Comparison of ENCODE assay signal across 7 mouse cellular contexts in the genomic region with DNA sequence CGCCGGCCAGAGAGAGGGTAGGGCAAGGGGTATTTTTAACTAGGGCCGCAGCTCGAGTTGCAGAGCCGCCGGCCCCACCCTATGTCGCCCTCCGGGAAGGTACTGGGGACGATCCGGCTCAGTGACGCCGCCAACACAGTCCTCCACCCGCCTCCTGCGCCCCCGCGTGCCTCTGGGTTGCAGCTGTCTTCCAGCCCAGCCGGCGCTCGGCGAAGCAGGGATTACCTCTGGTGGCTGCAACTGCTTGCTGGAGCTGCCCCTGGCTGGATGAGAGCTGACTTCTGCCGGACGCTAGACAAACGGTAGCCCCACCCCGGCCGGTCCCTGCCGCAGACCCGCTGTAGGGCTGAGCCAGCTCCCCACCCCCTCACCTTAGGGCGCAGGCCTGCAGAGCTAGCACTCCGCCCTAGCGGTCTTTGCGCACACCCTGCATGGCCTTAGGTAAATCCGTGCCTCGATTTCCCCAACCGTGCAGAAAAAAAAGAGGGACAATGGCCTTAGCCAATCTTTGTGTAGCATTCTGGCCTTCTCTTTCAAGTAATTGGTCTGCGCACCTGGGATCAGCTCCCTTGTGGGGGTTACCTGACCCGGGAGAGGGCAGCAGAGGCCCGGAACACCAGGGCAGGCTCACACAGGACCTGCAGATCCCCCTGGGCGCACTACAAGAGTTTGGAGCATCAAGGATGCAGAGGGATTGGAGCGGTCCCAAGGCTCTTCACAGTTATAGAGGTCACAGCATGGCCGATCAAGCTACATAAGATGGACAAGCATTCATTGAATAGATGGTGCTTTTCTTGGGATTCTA. TPM values are rescaled to one million over a fixed set of nuclear protein-coding genes. Genes with fewer than 3 reads are reported as not detected.
A peak's percentile ranks its signal among the peaks of the same experiment; 100 is the strongest.
DNase-seq lines count a peak whose midpoint lies in the region; ATAC-seq and TF ChIP-seq lines count a peak whose summit lies in the region.

A gene (minus strand): TSS at position 387 of the 805 bp plus-strand sequence.

- WGBS in embryonic facial prominence, embryonic 10.5 days, result 2% methylated on average over 40 of the region's 40 CpGs
- WGBS in intestine, postnatal 0 days, result 5% methylated on average over 40 of the region's 40 CpGs
- WGBS in limb, embryonic 10.5 days, result 3% methylated on average over 40 of the region's 40 CpGs
- 3% methylated on average over 40 of the region's 40 CpGs for WGBS in midbrain, embryonic 12.5 days
- 3% methylated on average over 40 of the region's 40 CpGs for WGBS in small intestine, adult 2 months

- no peaks in the 10 kb centered on the region for H3K9me3 ChIP-seq in embryonic facial prominence, embryonic 10.5 days
- H3K9me3 ChIP-seq in intestine, postnatal 0 days (ENCODE audit: control insufficient read depth), result no peaks in the 10 kb centered on the region
- no peaks in the 10 kb centered on the region for H3K9me3 ChIP-seq in limb, embryonic 10.5 days (replicated peaks)
- H3K9me3 ChIP-seq in midbrain, embryonic 12.5 days, result no peaks in the 10 kb centered on the region

- no peak for TF ChIP-seq POLR2A in small intestine, adult 2 months (IDR thresholded peaks at IDR 0.05; ENCODE audit: low read depth, low read length)

- peak within 1 kb of the TSS; percentile 89 for H3K4me2 ChIP-seq in intestine, postnatal 0 days (replicated peaks; ENCODE audit: low read depth)
- peak within 1 kb of the TSS; percentile 70 for H3K4me2 ChIP-seq in midbrain, embryonic 12.5 days (replicated peaks)

- peak within 1 kb of the TSS; percentile 65 for H3K9ac ChIP-seq in intestine, postnatal 0 days (ENCODE audit: low read depth, low read length)
- H3K9ac ChIP-seq in midbrain, embryonic 12.5 days (replicated peaks), result peak within 1 kb of the TSS; percentile 60

- no peaks in the 10 kb centered on the region for H3K36me3 ChIP-seq in embryonic facial prominence, embryonic 10.5 days (replicated peaks)
- peaks cover 6% of the 10 kb centered on the region; the same call in 1 of the 2 replicates for H3K36me3 ChIP-seq in intestine, postnatal 0 days (ENCODE audit: control insufficient read depth, insufficient read depth)
- no peaks in the 10 kb centered on the region for H3K36me3 ChIP-seq in limb, embryonic 10.5 days
- no peaks in the 10 kb centered on the region for H3K36me3 ChIP-seq in midbrain, embryonic 12.5 days
- H3K36me3 ChIP-seq in small intestine, adult 2 months (ENCODE audit: control insufficient read depth, insufficient read depth, low read length), result peaks cover 12% of the 10 kb centered on the region

- H3K27me3 ChIP-seq in embryonic facial prominence, embryonic 10.5 days (replicated peaks; ENCODE audit: low read depth, poor library complexity, severe bottlenecking), result peaks cover 48% of the 10 kb centered on the region
- no peaks in the 10 kb centered on the region for H3K27me3 ChIP-seq in intestine, postnatal 0 days (replicated peaks; ENCODE audit: control insufficient read depth, insufficient read depth, low read length)
- peaks cover 49% of the 10 kb centered on the region for H3K27me3 ChIP-seq in limb, embryonic 10.5 days (ENCODE audit: low read depth, poor library complexity, severe bottlenecking)
- peaks cover 52% of the 10 kb centered on the region for H3K27me3 ChIP-seq in midbrain, embryonic 12.5 days
- H3K27me3 ChIP-seq in small intestine, adult 2 months (ENCODE audit: control insufficient read depth, insufficient read depth, low read length), result no peaks in the 10 kb centered on the region

- peak within 1 kb of the TSS; percentile 80 for H3K27ac ChIP-seq in embryonic facial prominence, embryonic 10.5 days (replicated peaks)
- H3K27ac ChIP-seq in intestine, postnatal 0 days (ENCODE audit: low read depth, low read length), result peak within 1 kb of the TSS; percentile 73
- H3K27ac ChIP-seq in limb, embryonic 10.5 days, result peak within 1 kb of the TSS; percentile 80
- 0 out of 2 replicates have a peak within 1 kb of the TSS, but pooled peaks have one; percentile 3 for H3K27ac ChIP-seq in midbrain, embryonic 12.5 days (replicated peaks)
- H3K27ac ChIP-seq in small intestine, adult 2 months (ENCODE audit: insufficient read depth, low read depth, low read length), result peak within 1 kb of the TSS; percentile 64

- peaks cover 24% of the 10 kb centered on the region for H3K4me1 ChIP-seq in embryonic facial prominence, embryonic 10.5 days
- no peaks in the 10 kb centered on the region for H3K4me1 ChIP-seq in intestine, postnatal 0 days (replicated peaks; ENCODE audit: control insufficient read depth, insufficient read depth, low read length)
- peaks cover 21% of the 10 kb centered on the region for H3K4me1 ChIP-seq in limb, embryonic 10.5 days
- peaks cover 9% of the 10 kb centered on the region for H3K4me1 ChIP-seq in midbrain, embryonic 12.5 days
- peaks cover 17% of the 10 kb centered on the region; the same call in 1 of the 2 replicates for H3K4me1 ChIP-seq in small intestine, adult 2 months (ENCODE audit: control insufficient read depth, insufficient read depth, insufficient read length, low read length)

- DNase-seq in adrenal gland, adult 8-10 months, result peak; percentile 56
- peak; percentile 82 for DNase-seq in embryonic facial prominence, embryonic 10.5 days (ENCODE audit: low spot score)
- DNase-seq in gonadal fat pad, adult 2 months (ENCODE audit: low read depth), result no peak
- DNase-seq in limb, embryonic 10.5 days (ENCODE audit: low spot score), result peak; percentile 83

- ATAC-seq in intestine, postnatal 0 days, result peak; percentile 64
- ATAC-seq in midbrain, embryonic 12.5 days (ENCODE audit: low FRiP score, low read depth), result peak; percentile 78

- peak; percentile 56 for TF ChIP-seq CTCF in intestine, postnatal 0 days (IDR thresholded peaks at IDR 0.05; ENCODE audit: low read depth)
- TF ChIP-seq CTCF in small intestine, adult 2 months (IDR thresholded peaks at IDR 0.05; ENCODE audit: extremely low read depth, insufficient read length, insufficient replicate concordance, low read depth, low read length), result peak; percentile 35; the same call in 1 of the 2 replicates

- peak within 1 kb of the TSS; percentile 68 for H3K4me3 ChIP-seq in embryonic facial prominence, embryonic 10.5 days
- peak within 1 kb of the TSS; percentile 60 for H3K4me3 ChIP-seq in intestine, postnatal 0 days (ENCODE audit: low read depth, low read length)
- peak within 1 kb of the TSS; percentile 64 for H3K4me3 ChIP-seq in limb, embryonic 10.5 days
- H3K4me3 ChIP-seq in midbrain, embryonic 12.5 days, result peak within 1 kb of the TSS; percentile 45
- peak within 1 kb of the TSS; percentile 80 for H3K4me3 ChIP-seq in small intestine, adult 2 months (ENCODE audit: low read depth, low read length)

RNA-seq across cellular contexts. Expression of the gene that starts here (rescaled TPM):
- total RNA-seq in adrenal gland, adult 8-10 months (2022), result 10 to 100 TPM; 40.6 to 54.1 (median 47.3) TPM
- polyA plus RNA-seq in embryonic facial prominence, embryonic 10.5 days (2016; fragmentation: Nextera tagmentation; extraction: Ambion mirVana), result 2.9 and 3.2 TPM in 2 replicates
- 70.6 and 85.2 TPM in 2 replicates for polyA plus RNA-seq in gonadal fat pad, adult 2 months (2012; rRNA removed)
- polyA plus RNA-seq in intestine, postnatal 0 days (2015; fragmentation: Nextera tagmentation; extraction: Ambion mirVana), result 17.0 and 17.8 TPM in 2 replicates
- polyA plus RNA-seq in limb, embryonic 10.5 days (2016; fragmentation: Nextera tagmentation; extraction: Ambion mirVana), result 2.0 and 2.4 TPM in 2 replicates
- polyA plus RNA-seq in midbrain, embryonic 12.5 days (2016; fragmentation: Nextera tagmentation; extraction: Ambion mirVana), result 3.8 and 4.5 TPM in 2 replicates
- polyA plus RNA-seq in small intestine, adult 2 months (2012; rRNA removed), result 30.9 and 129 TPM in 2 replicates

Comparison
In these comparisons a context has a peak if more than half of its experiments do, and no peak if none do; other contexts are left out.
1. H3K27ac ChIP-seq: peak in every context shown above with its lines; median percentile 80 in embryonic facial prominence, embryonic 10.5 days; 80 in limb, embryonic 10.5 days; 73 in intestine, postnatal 0 days; 64 in small intestine, adult 2 months; 3 in midbrain, embryonic 12.5 days.